Mouse (Mus musculus): ENCODE data around the gene Lamc2. TPM values are rescaled to one million over a fixed set of nuclear protein-coding genes. Genes with fewer than 3 reads are reported as not detected.

The Lamc2 gene
- polyA plus RNA-seq, 1 experiment from 2014 or later: 1.2 TPM

- no peaks in the 10 kb centered on the region for H3K9me3 ChIP-seq
- H3K4me3 ChIP-seq: no peak overlapping the region
- H3K27ac ChIP-seq (replicated peaks): no peak overlapping the region
- no peaks in the 10 kb centered on the region for H3K27me3 ChIP-seq
- no peak overlapping the region for H3K4me2 ChIP-seq (replicated peaks)
- peaks cover 13% of the 10 kb centered on the region for H3K4me1 ChIP-seq
- no peaks in the 10 kb centered on the region for H3K36me3 ChIP-seq
- 43% methylated on average over 8 of the region's 8 CpGs for WGBS
- ATAC-seq (replicated peaks): 0 out of 2 replicates have a peak, but pooled peaks have one; percentile 13
- H3K9ac ChIP-seq (replicated peaks): no peak overlapping the region
Measured at GRCm38 (mm10) chr1:153202195-153202594, 15.9 kb upstream of the Lamc2 start.

- ATAC-seq (replicated peaks): no peak
- H3K4me3 ChIP-seq: no peak overlapping the region
- WGBS: 38% methylated on average over 14 of the region's 14 CpGs
- H3K9ac ChIP-seq (replicated peaks): no peak overlapping the region
- no peaks in the 10 kb centered on the region for H3K9me3 ChIP-seq
- no peaks in the 10 kb centered on the region for H3K27me3 ChIP-seq
- H3K4me2 ChIP-seq (replicated peaks): no peak overlapping the region
- peaks cover 13% of the 10 kb centered on the region for H3K4me1 ChIP-seq
- H3K36me3 ChIP-seq: no peaks in the 10 kb centered on the region
- H3K27ac ChIP-seq (replicated peaks): no peak overlapping the region
Measured at GRCm38 (mm10) chr1:153201448-153201847, 15.2 kb upstream of the Lamc2 start.

GRCm38 (mm10) chr1:153197316-153197850 is 11.1 kb upstream of the Lamc2 start:
- 0 out of 2 replicates have a peak, but pooled peaks cover 3% of the 10 kb centered on the region for H3K27me3 ChIP-seq
- H3K4me3 ChIP-seq: no peak overlapping the region
- ATAC-seq (replicated peaks): no peak
- H3K9ac ChIP-seq (replicated peaks): no peak overlapping the region
- WGBS: 89% methylated on average over 3 of the region's 3 CpGs
- no peaks in the 10 kb centered on the region for H3K9me3 ChIP-seq
- no peaks in the 10 kb centered on the region for H3K36me3 ChIP-seq
- no peak overlapping the region for H3K4me2 ChIP-seq (replicated peaks)
- peaks cover 14% of the 10 kb centered on the region for H3K4me1 ChIP-seq
- H3K27ac ChIP-seq (replicated peaks): no peak overlapping the region

GRCm38 (mm10) chr1:153192945-153193344 is 6.7 kb upstream of the Lamc2 start:
- WGBS: 87% methylated on average over 6 of the region's 6 CpGs
- Histone ChIP-seq H3K4me3 (no peak overlapping the region), H3K9ac (replicated peaks) (no peak overlapping the region), H3K27ac (replicated peaks) (no peak overlapping the region), H3K36me3 (no peaks in the 10 kb centered on the region), H3K4me2 (replicated peaks) (no peak overlapping the region), H3K4me1 (peaks cover 15% of the 10 kb centered on the region), H3K27me3 (0 out of 2 replicates have a peak, but pooled peaks cover 3% of the 10 kb centered on the region), H3K9me3 (no peaks in the 10 kb centered on the region)
- no peak for ATAC-seq (replicated peaks)

- Histone ChIP-seq H3K27ac (replicated peaks) (peak overlapping the region; percentile 67), H3K4me3 (no peak overlapping the region), H3K4me1 (peaks cover 15% of the 10 kb centered on the region), H3K9ac (replicated peaks) (no peak overlapping the region), H3K4me2 (replicated peaks) (0 out of 2 replicates have a peak overlapping the region, but pooled peaks have one; percentile 8), H3K36me3 (no peaks in the 10 kb centered on the region), H3K9me3 (no peaks in the 10 kb centered on the region), H3K27me3 (0 out of 2 replicates have a peak, but pooled peaks cover 3% of the 10 kb centered on the region)
- 72% methylated on average over 4 of the region's 4 CpGs for WGBS
- ATAC-seq (replicated peaks): peak; percentile 53
Measured at GRCm38 (mm10) chr1:153192379-153192778, 6.1 kb upstream of the Lamc2 start.

- H3K4me3 ChIP-seq: no peak overlapping the region
- no peaks in the 10 kb centered on the region for H3K36me3 ChIP-seq
- peaks cover 5% of the 10 kb centered on the region; the same call in 1 of the 2 replicates for H3K27me3 ChIP-seq
- peaks cover 15% of the 10 kb centered on the region for H3K4me1 ChIP-seq
- no peak overlapping the region for H3K9ac ChIP-seq (replicated peaks)
- ATAC-seq (replicated peaks): peak; percentile 78
- H3K27ac ChIP-seq (replicated peaks): peak overlapping the region; percentile 67
- 1% methylated on average over 5 of the region's 5 CpGs for WGBS
- H3K9me3 ChIP-seq: no peaks in the 10 kb centered on the region
- 0 out of 2 replicates have a peak overlapping the region, but pooled peaks have one; percentile 9 for H3K4me2 ChIP-seq (replicated peaks)
Measured at GRCm38 (mm10) chr1:153191943-153192329, 5.7 kb upstream of the Lamc2 start.

- 0 out of 2 replicates have a peak overlapping the region, but pooled peaks have one; percentile 9 for H3K4me2 ChIP-seq (replicated peaks)
Measured at GRCm38 (mm10) chr1:153191237-153191942, 5.1 kb upstream of the Lamc2 start.

GRCm38 (mm10) chr1:153188081-153188480 is 1.8 kb upstream of the Lamc2 start:
- 68% methylated on average over 3 of the region's 3 CpGs for WGBS

More at GRCm38 (mm10) chr1:153191237-153191942, 5.1 kb upstream of the Lamc2 start:
- Histone ChIP-seq H3K4me1 (peaks cover 15% of the 10 kb centered on the region), H3K27ac (replicated peaks) (peak overlapping the region; percentile 67), H3K36me3 (no peaks in the 10 kb centered on the region), H3K27me3 (peaks cover 5% of the 10 kb centered on the region; the same call in 1 of the 2 replicates), H3K9me3 (no peaks in the 10 kb centered on the region), H3K4me3 (no peak overlapping the region), H3K9ac (replicated peaks) (no peak overlapping the region)
- ATAC-seq (replicated peaks): peak; percentile 59
- 39% methylated on average over 15 of the region's 15 CpGs for WGBS

GRCm38 (mm10) chr1:153180586-153181289 is 5.5 kb downstream of the Lamc2 start:
- peak overlapping the region; percentile 59 for H3K27ac ChIP-seq (replicated peaks)
- H3K9me3 ChIP-seq: no peaks in the 10 kb centered on the region
- H3K4me3 ChIP-seq: no peak overlapping the region
- H3K4me2 ChIP-seq (replicated peaks): no peak overlapping the region
- peaks cover 13% of the 10 kb centered on the region for H3K27me3 ChIP-seq
- 52% methylated on average over 9 of the region's 9 CpGs for whole genome bisulfite sequencing
- ATAC-seq (replicated peaks): peak; percentile 64
- H3K36me3 ChIP-seq: no peaks in the 10 kb centered on the region
- H3K9ac ChIP-seq (replicated peaks): no peak overlapping the region
- H3K4me1 ChIP-seq: peaks cover 13% of the 10 kb centered on the region

More at GRCm38 (mm10) chr1:153188081-153188480, 1.8 kb upstream of the Lamc2 start:
- H3K9ac ChIP-seq (replicated peaks): no peak overlapping the region
- no peak overlapping the region for H3K4me3 ChIP-seq
- no peaks in the 10 kb centered on the region for H3K9me3 ChIP-seq
- H3K27ac ChIP-seq (replicated peaks): no peak overlapping the region
- no peak for ATAC-seq (replicated peaks)
- no peak overlapping the region for H3K4me2 ChIP-seq (replicated peaks)
- H3K4me1 ChIP-seq: peaks cover 27% of the 10 kb centered on the region
- H3K27me3 ChIP-seq: peaks cover 21% of the 10 kb centered on the region
- H3K36me3 ChIP-seq: no peaks in the 10 kb centered on the region

GRCm38 (mm10) chr1:153180160-153180559 is 6.1 kb downstream of the Lamc2 start:
- no peak overlapping the region for H3K9ac ChIP-seq (replicated peaks)
- WGBS: 68% methylated on average over 4 of the region's 4 CpGs
- no peak overlapping the region for H3K4me2 ChIP-seq (replicated peaks)
- H3K27me3 ChIP-seq: peaks cover 9% of the 10 kb centered on the region
- no peak overlapping the region for H3K4me3 ChIP-seq
- ATAC-seq (replicated peaks): no peak
- H3K27ac ChIP-seq (replicated peaks): peak overlapping the region; percentile 59
- 0 out of 2 replicates have a peak, but pooled peaks cover 8% of the 10 kb centered on the region for H3K4me1 ChIP-seq
- H3K36me3 ChIP-seq: no peaks in the 10 kb centered on the region
- H3K9me3 ChIP-seq: no peaks in the 10 kb centered on the region

GRCm38 (mm10) chr1:153174801-153175200 is 11.4 kb downstream of the Lamc2 start:
- Histone ChIP-seq H3K4me3 (no peak overlapping the region), H3K9me3 (no peaks in the 10 kb centered on the region), H3K27ac (replicated peaks) (no peak overlapping the region), H3K4me1 (no peaks in the 10 kb centered on the region), H3K36me3 (no peaks in the 10 kb centered on the region), H3K27me3 (no peaks in the 10 kb centered on the region), H3K4me2 (replicated peaks) (no peak overlapping the region), H3K9ac (replicated peaks) (no peak overlapping the region)
- no peak for ATAC-seq (replicated peaks)
- WGBS: 67% methylated on average over 12 of the region's 12 CpGs

- H3K27me3 ChIP-seq: no peaks in the 10 kb centered on the region
- H3K9ac ChIP-seq (replicated peaks): no peak overlapping the region
- H3K27ac ChIP-seq (replicated peaks): no peak overlapping the region
- no peak for ATAC-seq (replicated peaks)
- WGBS: 83% methylated on average over 3 of the region's 3 CpGs
- no peaks in the 10 kb centered on the region for H3K9me3 ChIP-seq
- H3K4me2 ChIP-seq (replicated peaks): no peak overlapping the region
- H3K4me1 ChIP-seq: no peaks in the 10 kb centered on the region
- H3K36me3 ChIP-seq: no peaks in the 10 kb centered on the region
- H3K4me3 ChIP-seq: no peak overlapping the region
Measured at GRCm38 (mm10) chr1:153173276-153173675, 13.0 kb downstream of the Lamc2 start.
